Comparison of ENCODE assay signal across 11 mouse cellular contexts in the genomic region with DNA sequence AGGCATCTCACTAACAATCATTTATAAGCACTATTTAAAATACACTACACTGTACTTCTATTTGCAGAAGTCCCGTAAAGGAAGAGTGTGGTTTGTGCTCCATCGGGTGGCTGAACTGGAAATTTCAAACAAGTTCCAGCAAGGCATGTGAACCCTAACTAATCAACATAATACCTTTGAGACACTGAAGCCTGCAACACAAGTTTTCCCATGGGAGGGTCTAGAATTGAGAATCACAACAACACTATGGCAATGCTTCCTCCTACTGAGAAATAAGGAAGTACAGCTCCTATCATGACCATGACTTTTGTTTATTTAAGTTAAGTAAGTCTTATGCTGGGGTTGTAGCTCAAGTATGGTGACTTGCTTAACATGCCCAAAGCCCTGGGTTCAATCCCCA. TPM values are rescaled to one million over a fixed set of nuclear protein-coding genes. Genes with fewer than 3 reads are reported as not detected.
DNase-seq lines count a peak whose midpoint lies in the region; ATAC-seq and TF ChIP-seq lines count a peak whose summit lies in the region.
"Had no signal": no experiment of that assay in that cellular context is flagged by ENCODE, and none has a peak within 500 bp of the region (broad histone marks: within the 10 kb centered on the region; RNA-seq: fewer than 3 reads in every experiment).

No protein-coding gene starts in this region.

- peak; percentile 23 for TF ChIP-seq EP300 in stomach, postnatal 0 days (optimal IDR thresholded peaks at IDR 0.05)

- H3K36me3 ChIP-seq in stomach, postnatal 0 days (ENCODE audit: control insufficient read depth, insufficient read depth, low read length) = no peaks in the 10 kb centered on the region
- H3K36me3 ChIP-seq in forebrain, postnatal 0 days (ENCODE audit: insufficient read depth) = no peaks in the 10 kb centered on the region
- H3K36me3 ChIP-seq in intestine, embryonic 15.5 days = no peaks in the 10 kb centered on the region

- H3K4me1 ChIP-seq in stomach, postnatal 0 days (replicated peaks; ENCODE audit: control insufficient read depth, insufficient read depth) = no peaks in the 10 kb centered on the region
- no peaks in the 10 kb centered on the region; the same call in 1 of the 2 replicates for H3K4me1 ChIP-seq in forebrain, postnatal 0 days (ENCODE audit: insufficient read depth)
- H3K4me1 ChIP-seq in intestine, embryonic 15.5 days (replicated peaks) = 0 out of 2 replicates have a peak, but pooled peaks cover 2% of the 10 kb centered on the region

- DNase-seq in kidney, adult 8-10 months = peak; percentile 28 to 35
- DNase-seq in kidney, postnatal 4 days = no peak
- DNase-seq in urinary bladder, postnatal 36 days (ENCODE audit: low spot score in 2 of 2) = peak; percentile 23 to 32
- no peak for DNase-seq in urinary bladder, adult 2 months (ENCODE audit: low spot score)
- peak; percentile 54 for DNase-seq in kidney, adult 9 months
- no peak for DNase-seq in stomach, postnatal 0 days (ENCODE audit: low spot score)
- DNase-seq in forebrain, postnatal 0 days = no peak
- DNase-seq: cerebellum, adult 18-20 months; heart, postnatal 4 days had no signal

- no peak overlapping the region for H3K4me2 ChIP-seq in stomach, postnatal 0 days (replicated peaks; ENCODE audit: low read depth)
- no peak overlapping the region for H3K4me2 ChIP-seq in forebrain, postnatal 0 days (ENCODE audit: low read depth)
- no peak overlapping the region for H3K4me2 ChIP-seq in intestine, embryonic 15.5 days (replicated peaks)

- 50% methylated on average over 2 of the region's 2 CpGs for WGBS in stomach, postnatal 0 days
- 74% methylated on average over 2 of the region's 2 CpGs for WGBS in forebrain, postnatal 0 days
- WGBS in intestine, embryonic 15.5 days = 78% methylated on average over 2 of the region's 2 CpGs

- TF ChIP-seq CTCF in stomach, postnatal 0 days (IDR thresholded peaks at IDR 0.05; ENCODE audit: low read depth) = peak; percentile 45
- TF ChIP-seq CTCF in forebrain, postnatal 0 days (IDR thresholded peaks at IDR 0.05; ENCODE audit: low read depth) = no peak

- 0 out of 2 replicates have a peak, but pooled peaks have one; percentile 21 for ATAC-seq in stomach, postnatal 0 days (ENCODE audit: low FRiP score, low TSS enrichment)
- no peak for ATAC-seq in forebrain, postnatal 0 days
- ATAC-seq in intestine, embryonic 15.5 days = no peak

- no peaks in the 10 kb centered on the region for H3K9me3 ChIP-seq in stomach, postnatal 0 days (ENCODE audit: control insufficient read depth, low read length)
- H3K9me3 ChIP-seq in forebrain, postnatal 0 days (ENCODE audit: low read length) = no peaks in the 10 kb centered on the region
- H3K9me3 ChIP-seq in intestine, embryonic 15.5 days = no peaks in the 10 kb centered on the region

- no peak overlapping the region for H3K9ac ChIP-seq in stomach, postnatal 0 days (ENCODE audit: low read length)
- H3K9ac ChIP-seq in forebrain, postnatal 0 days = no peak overlapping the region
- H3K9ac ChIP-seq in intestine, embryonic 15.5 days = no peak overlapping the region

- H3K27ac ChIP-seq in stomach, postnatal 0 days (replicated peaks) = no peak overlapping the region
- H3K27ac ChIP-seq in forebrain, postnatal 0 days (ENCODE audit: low read depth, low read length) = no peak overlapping the region
- no peak overlapping the region for H3K27ac ChIP-seq in intestine, embryonic 15.5 days

- H3K27me3 ChIP-seq in stomach, postnatal 0 days (ENCODE audit: control insufficient read depth, insufficient read depth, low read length) = no peaks in the 10 kb centered on the region
- no peaks in the 10 kb centered on the region for H3K27me3 ChIP-seq in forebrain, postnatal 0 days (ENCODE audit: insufficient read depth, low read length)
- no peaks in the 10 kb centered on the region for H3K27me3 ChIP-seq in intestine, embryonic 15.5 days (replicated peaks)

- no peak overlapping the region for H3K4me3 ChIP-seq in stomach, postnatal 0 days (ENCODE audit: low read depth, low read length)
- no peak overlapping the region for H3K4me3 ChIP-seq in forebrain, postnatal 0 days (ENCODE audit: low read depth, low read length)
- no peak overlapping the region for H3K4me3 ChIP-seq in intestine, embryonic 15.5 days (replicated peaks)
- H3K4me3 ChIP-seq: myocyte had no signal

RNA-seq across cellular contexts. Expression of gene Xpr1, which starts 4.5 kb away (rescaled TPM):
- 12.3 and 17.3 TPM in 2 replicates for polyA plus RNA-seq in urinary bladder, adult 2 months (2012; rRNA removed)
- polyA plus RNA-seq in stomach, postnatal 0 days (2015; fragmentation: Nextera tagmentation; extraction: Ambion mirVana) = 2.9 TPM in 2 replicates
- total RNA-seq in forebrain, postnatal 0 days (2014; rRNA removed) = 178 and 256 TPM in 2 replicates
- polyA plus RNA-seq in forebrain, postnatal 0 days (2015; fragmentation: Nextera tagmentation; extraction: Ambion mirVana) = 21.6 and 45.3 TPM in 2 replicates
- polyA plus RNA-seq in intestine, embryonic 15.5 days (2015; fragmentation: Nextera tagmentation; extraction: Ambion mirVana) = 7.0 and 8.0 TPM in 2 replicates

Comparison
In these comparisons a context has a peak if more than half of its experiments do, and no peak if none do; other contexts are left out.
1. DNase-seq: peak in kidney, adult 8-10 months (2 of 2), urinary bladder, postnatal 36 days (2 of 2) and kidney, adult 9 months (single experiment); none in kidney, postnatal 4 days (0 of 2), urinary bladder, adult 2 months (single experiment), stomach, postnatal 0 days (single experiment) and forebrain, postnatal 0 days (single experiment).